Mouse (Mus musculus) intestine, embryonic 14.5 days (tissue): ENCODE measurements at regions not wholly inside any gene's neighbourhood (a gene's known extent, or its start where the extent isn't known, plus 50 kb on each side); places are given as distances from the start of the nearest gene placed in this dataset.

Experiments used
- ATAC-seq: fragments of 200-750 bp; cut with Nextera tagmentation; replicated peaks from 2 replicates; pipeline ENCODE4 v1.8.0; 2017; ENCODE audit warnings: low read depth, moderate number of reproducible peaks, moderate TSS enrichment, moderate library complexity; ENCODE audit not compliant: low FRiP score, low TSS enrichment
- DNase-seq: peaks from one replicate; pipeline ENCODE4 v3.0.0-alpha.2; 2018; ENCODE audit warnings: low spot score
- H3K27ac ChIP-seq: fragments of 300-500 bp; sonication (generic); 2 replicates; pipeline ENCODE4 v1.5.1; 2014; ENCODE audit warnings: low read depth, mild to moderate bottlenecking, control low read depth
- H3K27me3 ChIP-seq: fragments of 300-500 bp; sonication (generic); replicated peaks from 2 replicates; pipeline ENCODE4 v1.6.1; 2014; ENCODE audit warnings: low read length, control low read depth; ENCODE audit not compliant: control insufficient read depth, insufficient read depth
- H3K36me3 ChIP-seq: fragments of 300-500 bp; sonication (generic); 2 replicates; pipeline ENCODE4 v1.6.1; 2014; ENCODE audit warnings: low read length, control low read depth; ENCODE audit not compliant: control insufficient read depth, insufficient read depth
- H3K4me1 ChIP-seq: fragments of 300-500 bp; sonication (generic); replicated peaks from 2 replicates; pipeline ENCODE4 v1.6.1; 2014; ENCODE audit warnings: low read length, control low read depth, mixed read lengths; ENCODE audit not compliant: control insufficient read depth, insufficient read depth
- H3K4me2 ChIP-seq: fragments of 300-500 bp; sonication (generic); 2 replicates; pipeline ENCODE4 v1.6.1; 2014; ENCODE audit warnings: low read length
- H3K4me3 ChIP-seq: fragments of 300-500 bp; sonication (generic); 2 replicates; pipeline ENCODE4 v1.5.1; 2014; ENCODE audit warnings: low read depth, low read length, control low read depth, mixed read lengths
- H3K9ac ChIP-seq: fragments of 300-500 bp; sonication (generic); 2 replicates; pipeline ENCODE4 v1.6.1; 2014; ENCODE audit warnings: mild to moderate bottlenecking, low read length
- H3K9me3 ChIP-seq: fragments of 300-500 bp; sonication (generic); 2 replicates; pipeline ENCODE4 v1.6.1; 2016; ENCODE audit warnings: low read length, control low read depth; ENCODE audit not compliant: control insufficient read depth
- WGBS: fragments of 180-500 bp; shearing (Covaris S2); extraction: QIAGEN DNeasy Blood & Tissue Kit; methylation state at CpG from one replicate; pipeline ENCODE4 v1.1.7; 2014; 5-methylcytosine and 5-hydroxymethylcytosine counted together

GRCm38 (mm10) chr10:91424786-91425185 lies 243.7 kb upstream of the Tmpo start:
- no peaks in the 10 kb centered on the region for H3K36me3 ChIP-seq

GRCm38 (mm10) chr10:91387255-91387654 lies 206.1 kb upstream of the Tmpo start:
- Histone ChIP-seq H3K9me3 (no peaks in the 10 kb centered on the region), H3K4me3 (no peak overlapping the region), H3K4me2 (no peak overlapping the region), H3K36me3 (no peaks in the 10 kb centered on the region), H3K27ac (no peak overlapping the region), H3K27me3 (no peaks in the 10 kb centered on the region), H3K4me1 (no peaks in the 10 kb centered on the region), H3K9ac (no peak overlapping the region)
- WGBS, result 73% methylated on average over 3 of the region's 3 CpGs
- ATAC-seq (no peak), DNase-seq (no peak)

More at GRCm38 (mm10) chr10:91424786-91425185, 243.7 kb upstream of the Tmpo start:
- no peaks in the 10 kb centered on the region for H3K27me3 ChIP-seq
- 59% methylated on average over 5 of the region's 5 CpGs for WGBS
- peaks cover 5% of the 10 kb centered on the region; the same call in 1 of the 2 replicates for H3K4me1 ChIP-seq
- no peaks in the 10 kb centered on the region for H3K9me3 ChIP-seq
- no peak overlapping the region for H3K4me2 ChIP-seq
- no peak overlapping the region for H3K27ac ChIP-seq
- no peak for DNase-seq
- no peak overlapping the region for H3K4me3 ChIP-seq
- no peak for ATAC-seq
- H3K9ac ChIP-seq, result no peak overlapping the region

- H3K4me2 ChIP-seq, result no peak overlapping the region
- 62% methylated on average over 2 of the region's 2 CpGs for WGBS
Measured at GRCm38 (mm10) chr10:91384372-91384771, 203.3 kb upstream of the Tmpo start.

GRCm38 (mm10) chr10:91376683-91377082 lies 195.6 kb upstream of the Tmpo start:
- Histone ChIP-seq H3K27me3 (no peaks in the 10 kb centered on the region), H3K4me3 (no peak overlapping the region), H3K9me3 (no peaks in the 10 kb centered on the region), H3K27ac (no peak overlapping the region), H3K4me1 (no peaks in the 10 kb centered on the region), H3K36me3 (no peaks in the 10 kb centered on the region), H3K4me2 (no peak overlapping the region), H3K9ac (no peak overlapping the region)
- no peak for ATAC-seq
- WGBS, result 79% methylated on average over 3 of the region's 3 CpGs
- DNase-seq, result no peak

More at GRCm38 (mm10) chr10:91384372-91384771, 203.3 kb upstream of the Tmpo start:
- Histone ChIP-seq H3K27ac (no peak overlapping the region), H3K4me3 (no peak overlapping the region), H3K9me3 (no peaks in the 10 kb centered on the region), H3K4me1 (no peaks in the 10 kb centered on the region), H3K9ac (no peak overlapping the region), H3K27me3 (no peaks in the 10 kb centered on the region), H3K36me3 (no peaks in the 10 kb centered on the region)
- peak; percentile 83 for DNase-seq
- no peak for ATAC-seq

GRCm38 (mm10) chr10:91367488-91367887 lies 186.4 kb upstream of the Tmpo start:
- no peak for DNase-seq
- H3K4me1 ChIP-seq, result no peaks in the 10 kb centered on the region
- H3K9ac ChIP-seq, result no peak overlapping the region
- H3K36me3 ChIP-seq, result no peaks in the 10 kb centered on the region
- H3K4me2 ChIP-seq, result no peak overlapping the region
- H3K4me3 ChIP-seq, result no peak overlapping the region
- H3K27me3 ChIP-seq, result no peaks in the 10 kb centered on the region
- no peak overlapping the region for H3K27ac ChIP-seq
- ATAC-seq, result no peak
- 63% methylated on average over 1 of the region's 1 CpGs for WGBS
- H3K9me3 ChIP-seq, result no peaks in the 10 kb centered on the region

- Histone ChIP-seq H3K4me3 (no peak overlapping the region), H3K27ac (no peak overlapping the region)
- WGBS, result 70% methylated on average over 3 of the region's 3 CpGs
Measured at GRCm38 (mm10) chr10:91362587-91362986, 181.5 kb upstream of the Tmpo start.

GRCm38 (mm10) chr10:91361621-91362020 lies 180.5 kb upstream of the Tmpo start:
- Histone ChIP-seq H3K27me3 (no peaks in the 10 kb centered on the region), H3K4me2 (no peak overlapping the region), H3K4me1 (no peaks in the 10 kb centered on the region), H3K36me3 (no peaks in the 10 kb centered on the region), H3K4me3 (no peak overlapping the region), H3K27ac (no peak overlapping the region), H3K9ac (no peak overlapping the region), H3K9me3 (no peaks in the 10 kb centered on the region)
- 83% methylated on average over 2 of the region's 2 CpGs for WGBS
- ATAC-seq, result no peak
- DNase-seq, result no peak

More at GRCm38 (mm10) chr10:91362587-91362986, 181.5 kb upstream of the Tmpo start:
- no peak for ATAC-seq
- no peak for DNase-seq
- H3K9ac ChIP-seq, result no peak overlapping the region
- H3K4me1 ChIP-seq, result no peaks in the 10 kb centered on the region
- H3K9me3 ChIP-seq, result no peaks in the 10 kb centered on the region
- H3K27me3 ChIP-seq, result no peaks in the 10 kb centered on the region
- H3K4me2 ChIP-seq, result no peak overlapping the region
- H3K36me3 ChIP-seq, result no peaks in the 10 kb centered on the region

- Histone ChIP-seq H3K4me2 (no peak overlapping the region), H3K27ac (no peak overlapping the region), H3K9me3 (no peaks in the 10 kb centered on the region), H3K27me3 (no peaks in the 10 kb centered on the region), H3K4me1 (no peaks in the 10 kb centered on the region), H3K9ac (no peak overlapping the region), H3K4me3 (no peak overlapping the region), H3K36me3 (no peaks in the 10 kb centered on the region)
- ATAC-seq (no peak), DNase-seq (no peak)
- 77% methylated on average over 5 of the region's 5 CpGs for WGBS
Measured at GRCm38 (mm10) chr10:91345465-91345864, 164.3 kb upstream of the Tmpo start.

GRCm38 (mm10) chr10:91342083-91342482 lies 161.0 kb upstream of the Tmpo start:
- DNase-seq (no peak), ATAC-seq (no peak)
- no peaks in the 10 kb centered on the region for H3K9me3 ChIP-seq
- no peaks in the 10 kb centered on the region for H3K27me3 ChIP-seq
- H3K36me3 ChIP-seq, result no peaks in the 10 kb centered on the region
- no peak overlapping the region for H3K27ac ChIP-seq
- H3K9ac ChIP-seq, result no peak overlapping the region
- H3K4me1 ChIP-seq, result no peaks in the 10 kb centered on the region
- 81% methylated on average over 8 of the region's 8 CpGs for WGBS
- H3K4me2 ChIP-seq, result no peak overlapping the region
- H3K4me3 ChIP-seq, result no peak overlapping the region
